Mouse (Mus musculus): ENCODE measurements around the gene Wipf2.
A peak's percentile ranks its signal among the peaks of the same experiment; 100 is the strongest.

GRCm38 (mm10) chr11:98931513-98932292 is 68.3 kb downstream of the Wipf2 start:
- no peak for TF ChIP-seq POLR2A (IDR thresholded peaks at IDR 0.05; ENCODE audit: insufficient read depth, low read depth, low read length)
- TF ChIP-seq CTCF (IDR thresholded peaks at IDR 0.05) = peak; percentile 33; the same call in 1 of the 2 replicates
- TF ChIP-seq EP300 (IDR thresholded peaks at IDR 0.05; ENCODE audit: insufficient read depth, low read depth, low read length) = no peak

Data from heart, adult 2 months (tissue).